Mouse (Mus musculus) embryonic stem cell, embryonic (primary cell): ENCODE data around the gene Rmi2.

ENCODE experiments used
- CTCF ChIA-PET, 4 experiments: fragments of 300-600 bp in 2 of 4; fragments of 350-600 bp in 2 of 4; sonication (Branson Sonifier 250); formaldehyde crosslinking; loops; one replicate each; lab custom pipeline; 2022; ENCODE audit warnings: inconsistent platforms in 2 of 4; lab: Charles Lee
- POLR2A ChIA-PET, 4 experiments: fragments of 300-600 bp in 2 of 4; fragments of 350-600 bp in 2 of 4; sonication (Branson Sonifier 250); formaldehyde crosslinking; loops; one replicate each; lab custom pipeline; 2022; ENCODE audit warnings: antibody characterized with exemption in 4 of 4, inconsistent platforms in 1 of 4; lab: Charles Lee

Gene Rmi2

DNA sequence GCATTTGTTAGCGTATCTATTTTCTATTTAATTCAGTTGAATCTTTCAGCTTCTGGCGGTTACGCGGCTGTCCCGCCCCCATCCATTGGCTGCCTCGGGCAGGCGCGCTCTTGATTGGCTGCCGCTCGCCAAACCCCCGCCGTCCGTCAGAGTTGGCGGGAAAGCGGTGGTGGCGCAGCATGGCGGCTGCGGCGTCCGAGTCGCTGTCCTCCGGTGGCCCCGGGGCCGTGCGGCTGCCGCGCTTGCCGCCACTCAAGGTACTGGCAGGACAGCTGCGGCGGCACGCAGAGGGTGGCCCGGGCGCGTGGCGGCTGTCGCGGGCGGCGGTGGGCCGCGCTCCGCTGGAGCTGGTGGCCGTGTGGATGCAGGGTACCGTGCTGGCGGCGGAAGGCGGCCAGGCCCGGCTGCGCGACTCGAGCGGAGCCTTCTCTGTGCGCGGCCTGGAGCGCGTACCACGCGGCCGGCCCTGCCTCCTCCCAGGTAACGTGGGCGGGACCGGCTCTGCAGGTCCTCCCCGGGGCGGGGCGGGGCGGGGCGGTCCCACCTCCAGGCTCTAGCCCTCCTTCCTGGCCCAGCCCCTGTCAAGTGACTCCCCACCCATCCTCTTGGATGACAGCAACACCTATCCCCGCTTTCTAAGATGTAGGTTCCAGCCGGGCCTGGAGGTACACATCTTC lies at the start of gene Rmi2:
Gene Rmi2 (plus strand): TSS at position 149 of the 677 bp plus-strand sequence.
- CTCF ChIA-PET, result interaction anchor here in 3 of 4 experiments (0.6 to 1.0 kb wide), 5 partner anchors 9 to 195 kb away, joined by 3 to 5 read pairs (median 3); partner anchors contain the start of gene Socs1 (in 1 of the 3)
- POLR2A ChIA-PET, result interaction anchor here (0.6 to 2.1 kb wide), 25 partner anchors 9 to 477 kb away, joined by 3 to 12 read pairs (median 4); partner anchors contain the start of genes Dexi (in 1 of the 4), Nubp1 (in 1 of the 4), Socs1 (in 1 of the 4) and Tnp2 (in 1 of the 4)

DNA sequence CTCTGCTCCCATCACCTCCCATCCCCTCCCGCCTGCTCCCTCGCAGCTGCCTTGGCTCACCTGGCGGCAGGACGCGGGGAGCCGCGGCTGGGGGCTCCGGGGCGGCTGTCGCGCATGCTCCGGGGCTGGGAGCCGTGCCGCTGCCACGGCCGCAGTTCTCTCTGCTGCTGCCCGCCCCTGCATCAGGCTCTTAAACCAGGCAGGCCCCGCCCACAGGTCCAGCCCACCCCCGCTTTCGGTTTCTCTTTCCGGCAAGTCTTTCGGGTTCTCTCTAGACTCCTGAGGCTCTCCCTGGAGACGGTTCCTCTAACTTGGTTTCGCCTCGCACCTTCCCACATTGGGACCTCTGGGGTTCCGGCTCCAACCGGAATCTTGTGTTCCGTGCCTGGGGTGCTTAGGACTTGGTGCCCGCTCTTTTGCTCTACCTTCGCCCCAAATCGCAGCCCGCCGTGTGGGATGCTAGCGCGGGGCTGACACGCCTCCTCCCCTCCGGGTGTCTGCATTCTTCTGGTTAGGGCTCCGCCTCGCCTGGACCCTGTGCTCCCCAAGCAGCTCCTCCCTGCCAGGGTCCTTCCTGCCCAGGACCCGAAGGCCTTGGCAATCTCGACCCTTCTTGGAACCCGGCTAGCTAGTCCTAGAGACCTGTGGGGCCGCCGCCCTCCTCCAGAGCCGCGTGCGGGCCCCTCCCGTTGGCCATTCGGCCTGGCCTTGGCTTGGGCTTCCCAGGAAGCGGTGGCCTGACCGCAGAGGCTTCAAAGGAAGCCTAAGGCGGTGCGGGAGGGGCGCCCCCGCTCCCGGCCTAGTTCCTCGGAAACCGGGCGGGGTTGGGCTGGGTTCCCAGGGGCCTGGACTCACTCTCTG lies 49.3 kb upstream of the Rmi2 start, which contains the start of gene Socs1:
Gene Socs1 (minus strand): TSS at position 166 of the 861 bp plus-strand sequence.
- ChIA-PET POLR2A (interaction anchor here in 3 of 4 experiments (0.7 to 3.2 kb wide), 41 partner anchors 8 to 593 kb away, joined by 3 to 13 read pairs (median 4); partner anchors contain the start of genes Rmi2 (in 2 of the 3), Atf7ip2 (in 1 of the 3), Ciita (in 1 of the 3) and Dexi (in 1 of the 3)), CTCF (interaction anchor here (0.5 to 4.9 kb wide), 57 partner anchors 8 to 1058 kb away, joined by 3 to 31 read pairs (median 4); partner anchors contain the start of genes Dexi (in 1 of the 4), Prm1 (in 1 of the 4) and Rmi2 (in 1 of the 4))

DNA sequence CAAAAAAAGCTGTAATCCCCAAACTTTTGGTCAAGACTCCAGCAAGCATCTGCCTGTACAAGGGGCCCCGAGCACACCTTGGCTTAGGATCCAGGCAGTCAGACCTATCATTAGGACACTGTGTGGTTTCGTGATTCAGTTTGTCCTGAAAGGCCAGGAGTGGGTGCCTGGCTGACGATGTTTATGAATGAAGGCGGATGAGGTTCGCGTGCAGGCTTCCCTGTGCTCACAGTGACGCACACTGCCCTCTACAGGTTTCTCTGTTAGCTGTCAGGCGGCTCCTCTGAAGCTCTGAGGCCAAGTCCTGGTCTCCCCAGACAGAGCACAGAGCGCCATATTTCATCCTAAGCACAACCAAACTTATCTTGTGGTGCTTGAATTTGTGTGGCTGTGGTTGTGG lies 48.6 kb upstream of the Rmi2 start:
- ChIA-PET POLR2A (interaction anchor here in 3 of 4 experiments (0.7 to 3.2 kb wide), 36 partner anchors 8 to 593 kb away, joined by 3 to 13 read pairs (median 4); partner anchors contain the start of genes Rmi2 (in 2 of the 3), Atf7ip2 (in 1 of the 3), Ciita (in 1 of the 3) and Dexi (in 1 of the 3)), CTCF (interaction anchor here (0.5 to 4.9 kb wide), 55 partner anchors 9 to 1057 kb away, joined by 3 to 31 read pairs (median 4); partner anchors contain the start of genes Prm1 (in 1 of the 4), Prm2 (in 1 of the 4) and Rmi2 (in 1 of the 4))

DNA sequence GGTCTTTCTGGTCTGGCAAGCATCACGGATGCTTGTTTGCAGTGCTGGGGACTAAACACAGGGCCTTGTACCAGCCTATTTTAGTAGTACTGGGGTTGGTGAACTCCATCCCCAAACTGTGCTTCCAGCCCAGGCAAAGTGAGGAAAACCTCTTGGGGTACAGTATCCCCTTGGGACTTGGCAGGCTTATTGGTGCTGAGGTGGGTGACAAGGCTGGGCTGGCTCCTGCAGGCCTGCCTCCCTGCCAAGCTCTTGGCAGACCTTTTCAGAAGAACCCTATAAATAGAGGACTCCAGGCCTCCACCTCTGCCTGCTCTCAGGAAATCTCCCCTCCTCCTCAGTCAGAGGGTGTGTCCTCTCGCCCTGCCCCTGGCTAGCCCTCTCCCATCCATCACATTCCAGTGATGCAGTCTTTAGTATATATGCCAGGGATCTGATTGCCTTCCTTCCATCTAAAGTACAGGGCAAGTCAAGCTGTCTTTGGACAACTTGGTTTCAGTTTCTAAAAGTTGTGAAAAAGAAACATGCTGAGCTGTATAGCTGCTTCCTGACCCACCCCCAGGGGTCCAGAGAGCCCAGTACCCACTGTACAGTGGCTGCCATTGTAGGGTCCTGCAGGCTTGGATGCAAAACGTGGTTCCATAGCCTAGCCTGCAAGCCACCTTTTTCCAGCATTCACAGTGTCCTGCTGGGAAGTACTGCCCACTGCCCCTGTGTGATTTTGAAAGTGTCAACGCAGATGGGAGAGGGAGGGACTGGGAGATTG lies 47.9 kb upstream of the Rmi2 start:
- CTCF ChIA-PET, result interaction anchor here (0.5 to 4.9 kb wide), 47 partner anchors 9 to 285 kb away, joined by 3 to 31 read pairs (median 4); partner anchors contain the start of genes Prm1 (in 1 of the 4), Prm2 (in 1 of the 4) and Rmi2 (in 1 of the 4)
- POLR2A ChIA-PET, result interaction anchor here (0.7 to 3.2 kb wide), 34 partner anchors 7 to 594 kb away, joined by 3 to 13 read pairs (median 4); partner anchors contain the start of genes Rmi2 (in 3 of the 4), Atf7ip2 (in 1 of the 4), Ciita (in 1 of the 4) and Dexi (in 1 of the 4)

DNA sequence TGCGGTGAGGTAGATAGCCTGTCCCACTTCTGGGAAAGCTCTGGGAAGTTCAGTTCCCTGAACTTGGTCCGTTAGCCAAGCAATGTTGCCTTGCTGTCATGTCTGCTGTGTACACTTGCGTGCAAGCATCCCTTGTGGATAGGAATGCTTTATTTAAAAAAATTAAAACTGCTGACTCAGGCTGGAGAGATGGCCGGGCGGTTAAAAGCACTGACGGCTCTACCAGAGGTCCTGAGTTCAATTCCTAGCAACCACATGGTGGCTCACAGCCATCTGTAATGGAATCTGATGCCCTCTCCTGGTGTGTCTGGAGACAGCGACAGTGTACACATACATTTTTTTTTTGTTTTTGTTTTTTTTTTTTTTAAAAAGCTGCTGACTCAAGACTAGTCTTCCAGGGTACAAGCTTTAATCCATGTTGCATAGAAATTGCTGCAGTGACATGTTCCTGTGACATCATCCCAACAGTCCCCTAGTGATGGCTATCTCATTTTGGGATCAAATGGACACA lies 47.3 kb upstream of the Rmi2 start:
- ChIA-PET POLR2A (interaction anchor here (0.7 to 2.7 kb wide), 6 partner anchors 10 to 139 kb away, joined by 3 to 6 read pairs (median 3); partner anchors contain the start of gene Rmi2 (in 1 of the 4)), CTCF (interaction anchor here (0.6 to 4.9 kb wide), 17 partner anchors 20 to 219 kb away, joined by 3 to 31 read pairs (median 3); no protein-coding TSS in a partner anchor)

DNA sequence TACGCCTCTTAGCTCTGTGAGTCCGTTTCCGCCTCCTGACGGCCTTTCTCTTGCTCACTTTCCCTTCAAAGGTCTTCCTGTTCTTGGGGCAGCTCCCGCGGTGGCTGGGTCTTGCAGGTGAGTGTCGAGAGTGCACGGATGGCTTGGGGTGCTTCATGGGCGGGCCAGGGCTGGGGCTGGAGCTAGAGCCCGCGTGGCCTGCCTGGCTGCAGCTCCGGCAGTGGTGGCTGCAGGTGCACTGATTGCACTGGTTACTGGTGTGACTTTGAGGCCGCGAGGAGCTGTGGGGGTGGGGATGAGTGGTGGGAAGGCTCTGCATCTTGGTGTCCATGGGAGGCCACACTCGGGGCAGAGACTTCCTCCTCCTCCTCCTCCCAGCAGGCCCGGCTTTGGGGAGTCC lies 46.6 kb upstream of the Rmi2 start, which contains the start of gene Tnp2:
Gene Tnp2 (minus strand): TSS at position 390 of the 400 bp plus-strand sequence.
- CTCF ChIA-PET, result interaction anchor here (0.6 to 4.9 kb wide), 18 partner anchors 21 to 222 kb away, joined by 3 to 31 read pairs (median 3); no protein-coding TSS in a partner anchor
- POLR2A ChIA-PET, result interaction anchor here (0.7 to 2.7 kb wide), 10 partner anchors 10 to 217 kb away, joined by 3 to 6 read pairs (median 3); partner anchors contain the start of gene Rmi2 (in 1 of the 4)

DNA sequence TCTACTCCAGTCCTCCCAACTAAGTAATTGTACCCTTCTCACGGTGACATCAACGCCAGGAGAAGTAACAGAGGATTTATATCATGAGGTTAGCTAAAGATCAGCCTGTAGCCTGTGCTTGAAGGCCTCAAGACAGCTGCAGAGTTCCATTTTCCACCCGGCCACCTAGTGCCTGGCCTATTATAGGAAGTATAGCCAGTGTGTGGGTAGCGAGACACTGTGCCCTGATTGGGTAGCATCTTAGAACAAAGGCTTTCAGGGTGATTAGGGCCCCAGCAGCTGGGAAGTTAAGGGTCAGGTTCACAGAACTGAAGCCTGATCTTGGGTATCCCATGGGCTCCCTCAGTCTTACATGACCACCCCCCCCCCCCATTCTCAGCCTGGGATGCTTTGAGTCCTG lies 46.0 kb upstream of the Rmi2 start:
- CTCF ChIA-PET, result interaction anchor here in 2 of 4 experiments (1.0 to 4.9 kb wide), 6 partner anchors 22 to 223 kb away, joined by 3 to 31 read pairs (median 4); no protein-coding TSS in a partner anchor
- POLR2A ChIA-PET, result interaction anchor here in 3 of 4 experiments (0.7 to 2.7 kb wide), 6 partner anchors 22 to 217 kb away, joined by 3 to 6 read pairs (median 3); partner anchors contain the start of gene Rmi2 (in 1 of the 3)

DNA sequence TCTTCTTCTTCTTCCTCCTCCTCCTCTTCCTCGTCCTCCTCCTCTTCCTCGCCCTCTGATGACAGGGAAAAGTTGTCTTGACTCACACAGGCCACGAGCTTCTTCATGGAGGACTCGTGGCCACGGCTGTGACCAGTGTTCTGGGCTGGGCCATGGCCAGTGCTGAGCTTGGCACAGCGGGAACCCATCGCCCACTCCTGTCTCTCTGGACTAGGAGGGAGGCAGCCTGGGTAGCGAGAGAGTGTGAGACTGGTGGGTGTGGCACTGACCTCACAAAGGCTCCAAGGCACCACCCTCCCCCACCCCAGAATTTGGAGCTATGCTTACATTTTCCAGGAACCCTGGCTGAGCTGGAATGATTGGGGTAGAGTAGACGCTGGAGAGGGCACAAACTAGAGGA lies 44.2 kb upstream of the Rmi2 start, which contains the start of gene Prm3:
Gene Prm3 (minus strand): TSS at position 213 of the 400 bp plus-strand sequence.
- CTCF ChIA-PET, result interaction anchor here (0.6 to 1.1 kb wide), 8 partner anchors 12 to 244 kb away, joined by 3 to 4 read pairs (median 3); no protein-coding TSS in a partner anchor
- POLR2A ChIA-PET, result interaction anchor here in 1 of 4 experiments (0.8 kb wide), 1 partner anchor 217 kb away, joined by 3 read pairs; no protein-coding TSS in a partner anchor

DNA sequence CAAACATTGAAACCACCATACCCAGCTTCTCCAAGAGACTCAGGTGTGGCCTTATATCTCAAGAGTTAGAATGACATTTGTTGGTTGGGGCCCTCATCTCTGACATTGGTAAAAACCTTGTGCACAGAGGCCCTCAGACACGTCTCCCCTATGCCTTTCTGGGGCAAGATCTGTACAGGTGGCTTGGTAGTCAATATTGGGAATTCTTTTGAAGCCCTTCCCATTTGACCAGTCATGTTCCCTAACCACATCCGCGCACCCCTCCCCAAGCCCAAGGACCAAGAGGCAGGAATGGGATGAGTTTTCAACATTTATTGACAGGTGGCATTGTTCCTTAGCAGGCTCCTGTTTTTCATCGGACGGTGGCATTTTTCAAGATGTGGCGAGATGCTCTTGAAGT lies 38.8 kb upstream of the Rmi2 start, which contains the start of gene Prm2:
Gene Prm2 (minus strand): TSS at position 101 of the 400 bp plus-strand sequence.
- POLR2A ChIA-PET, result interaction anchor here in 1 of 4 experiments (1.4 kb wide), 1 partner anchor 9 kb away, joined by 3 read pairs; no protein-coding TSS in a partner anchor
- CTCF ChIA-PET, result interaction anchor here in 2 of 4 experiments (0.6 to 0.9 kb wide), 2 partner anchors 9 to 50 kb away, joined by 5 to 6 read pairs; no protein-coding TSS in a partner anchor

DNA sequence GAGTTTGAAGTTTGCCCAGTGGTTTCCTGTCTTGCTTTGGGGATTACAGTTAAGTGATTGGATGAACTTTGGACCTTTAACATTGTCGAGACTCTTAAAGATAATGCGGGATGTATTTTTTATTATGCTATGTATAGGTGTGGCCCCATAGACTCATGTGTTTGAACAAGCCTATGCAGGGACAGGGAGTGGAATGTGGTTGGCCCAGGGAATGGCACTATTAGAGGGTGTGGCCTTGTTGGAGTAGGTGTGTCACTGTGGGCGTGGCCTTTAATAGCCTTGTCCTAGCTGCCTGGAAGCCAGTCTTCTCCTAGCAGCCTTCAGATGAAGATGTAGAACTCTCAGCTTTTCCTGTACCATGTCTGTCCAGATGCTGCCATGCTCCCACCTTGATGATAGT lies 32.4 kb upstream of the Rmi2 start:
- CTCF ChIA-PET, result interaction anchor here in 2 of 4 experiments (0.6 to 1.7 kb wide), 2 partner anchors 16 to 44 kb away, joined by 3 to 5 read pairs; no protein-coding TSS in a partner anchor

DNA sequence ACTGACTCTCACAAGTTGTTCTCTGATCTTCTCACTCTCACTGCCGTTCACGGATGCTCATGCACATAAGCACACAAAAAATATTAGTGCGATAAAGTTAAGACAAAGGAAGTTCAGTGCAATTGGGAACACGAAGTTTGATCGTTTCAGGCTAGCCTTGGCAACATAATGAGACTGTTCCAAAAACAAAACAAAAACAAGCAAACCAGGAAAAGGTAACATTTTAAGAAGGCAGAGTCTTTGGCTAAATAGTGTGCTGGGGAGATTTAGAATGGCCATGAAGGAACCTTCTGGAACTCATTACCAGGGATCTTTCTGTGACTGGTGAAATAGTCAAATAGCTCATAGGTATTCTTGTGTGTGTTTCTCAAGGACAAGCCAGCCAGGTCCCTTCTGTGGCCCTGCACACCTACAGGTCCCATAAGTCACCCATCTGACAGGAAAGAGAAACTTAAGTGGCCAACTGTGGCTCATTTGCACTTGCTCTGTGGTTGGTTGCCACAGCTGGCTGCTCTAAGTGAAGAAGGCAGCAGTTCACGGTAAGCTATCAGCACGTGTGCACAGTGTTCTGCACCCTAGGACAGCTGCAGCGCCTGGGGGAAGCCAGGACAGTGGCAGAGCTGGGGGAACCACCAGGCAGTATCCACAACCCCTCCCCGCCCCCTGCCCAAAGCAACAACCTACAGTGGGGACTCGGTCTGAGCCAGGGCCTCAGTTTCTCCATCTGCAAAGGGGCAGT lies 28.9 kb upstream of the Rmi2 start, which contains the start of gene Prm1:
Gene Prm1 (minus strand): TSS at position 51 of the 739 bp plus-strand sequence.
- POLR2A ChIA-PET, result interaction anchor here in 2 of 4 experiments (1.1 to 1.2 kb wide), 2 partner anchors 12 to 13 kb away, joined by 3 read pairs; no protein-coding TSS in a partner anchor

More for the DNA sequence above, 32.4 kb upstream of the Rmi2 start:
- POLR2A ChIA-PET, result interaction anchor here in 1 of 4 experiments (1.0 to 1.5 kb wide), 2 partner anchors 12 to 17 kb away, joined by 3 read pairs; partner anchors contain the start of gene Socs1

DNA sequence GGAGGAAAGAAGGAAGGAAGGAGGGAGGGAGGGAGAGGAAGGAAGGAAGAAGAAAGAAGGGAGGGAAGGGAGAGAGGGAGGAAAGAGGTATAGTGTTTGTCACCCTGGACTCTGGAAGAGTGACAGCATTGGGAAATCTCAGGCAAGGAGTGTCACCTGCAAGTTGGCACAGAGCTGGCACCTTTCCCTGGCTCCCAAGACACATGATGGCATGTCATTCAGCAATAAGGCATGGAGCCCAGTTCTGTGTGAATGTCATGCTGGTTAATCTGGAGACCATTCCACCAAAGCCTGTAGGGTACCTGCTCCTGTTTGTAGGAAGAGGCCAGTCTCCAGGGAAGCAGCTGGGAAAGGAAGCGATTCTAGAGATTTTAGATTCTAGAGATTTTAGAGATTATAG lies 24.5 kb upstream of the Rmi2 start:
- CTCF ChIA-PET, result interaction anchor here in 1 of 4 experiments (1.1 kb wide), 1 partner anchor 170 kb away, joined by 3 read pairs; no protein-coding TSS in a partner anchor
- POLR2A ChIA-PET, result interaction anchor here in 1 of 4 experiments (0.7 kb wide), 1 partner anchor 22 kb away, joined by 3 read pairs; the partner anchor contains the start of gene Tnp2

More for the DNA sequence above, 28.9 kb upstream of the Rmi2 start, which contains the start of gene Prm1:
- CTCF ChIA-PET, result interaction anchor here in 1 of 4 experiments (2.6 kb wide), 1 partner anchor 19 kb away, joined by 6 read pairs; no protein-coding TSS in a partner anchor

DNA sequence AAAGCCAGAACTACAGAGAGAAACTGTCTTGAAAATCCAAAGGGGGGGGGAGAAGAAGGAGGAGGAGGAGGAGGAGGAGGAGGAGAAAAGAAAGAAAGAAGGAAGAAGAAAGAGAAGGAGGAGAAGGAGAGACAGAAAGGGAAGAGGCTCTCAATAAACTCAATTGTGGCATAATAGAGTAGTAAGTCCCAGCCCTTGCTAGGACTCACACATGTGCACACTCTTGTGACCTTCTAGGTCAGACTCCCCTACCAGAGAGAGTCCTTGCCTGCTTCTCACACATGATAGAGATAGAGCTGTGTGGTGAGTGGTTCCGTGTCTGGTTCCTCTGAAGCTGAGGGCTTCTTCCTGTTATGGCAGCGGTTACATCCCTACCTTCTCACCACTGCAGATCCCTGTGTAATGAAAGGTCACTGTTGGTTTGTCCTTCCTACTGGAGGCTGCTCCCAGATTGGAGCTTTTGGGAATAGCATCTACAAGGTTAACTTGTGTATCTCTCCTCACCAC lies 21.9 kb upstream of the Rmi2 start, which contains the start of gene Gm11172:
Gene Gm11172 (plus strand): TSS at position 51 of the 507 bp plus-strand sequence.
- ChIA-PET POLR2A (interaction anchor here in 2 of 4 experiments (0.6 to 1.3 kb wide), 3 partner anchors 16 to 88 kb away, joined by 3 to 6 read pairs (median 3); no protein-coding TSS in a partner anchor), CTCF (no interaction called here)

DNA sequence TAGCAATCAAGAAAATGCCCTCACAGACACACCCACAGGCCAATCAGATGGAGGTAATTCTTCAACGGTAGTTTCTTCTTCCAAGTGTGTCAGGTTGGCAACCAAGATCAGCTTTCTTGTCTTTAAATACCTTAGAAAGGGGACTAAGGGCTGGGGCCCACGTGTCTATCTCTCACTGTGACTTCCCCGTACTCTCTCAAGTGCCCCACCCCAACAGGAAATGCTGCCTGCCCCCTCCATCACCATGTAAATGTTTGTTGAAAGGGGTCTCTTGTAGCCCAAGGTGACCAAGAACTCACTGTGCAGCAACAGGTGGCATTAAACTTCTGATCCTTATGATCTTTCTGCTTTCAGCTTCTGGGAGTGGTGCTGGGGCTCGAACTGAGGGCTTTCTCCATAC lies 21.1 kb upstream of the Rmi2 start:
- POLR2A ChIA-PET, result interaction anchor here in 1 of 4 experiments (0.9 kb wide), 1 partner anchor 25 kb away, joined by 3 read pairs; no protein-coding TSS in a partner anchor
- CTCF ChIA-PET, result no interaction called here
